Mouse (Mus musculus) mouse trophoblast stem cell (cell line): ENCODE results near the gene Dapk1.
"Not testable (repeated sequence)": the region's sequence is repeated elsewhere in the genome, so short reads cannot be mapped to it uniquely, and the experiment has no call there.

Experiments
- in situ Hi-C, 2 experiments: fragments of 300-500 bp; cut with MseI, MboI; formaldehyde crosslinking; loops; 2 replicates in 1 of 2; 3 replicates in 1 of 2; pipeline ENCODE4 v1.15.1; 2025

Dapk1 gene

GRCm38 (mm10) chr13:60601436-60602415, at the start of gene Dapk1:
Dapk1 (plus strand) TSS chr13:60601947.
- in situ Hi-C loops = loop anchor here in 1 of 2 experiments (10.0 kb wide), 1 partner anchor 143 kb away; no protein-coding TSS in a partner anchor

DNA sequence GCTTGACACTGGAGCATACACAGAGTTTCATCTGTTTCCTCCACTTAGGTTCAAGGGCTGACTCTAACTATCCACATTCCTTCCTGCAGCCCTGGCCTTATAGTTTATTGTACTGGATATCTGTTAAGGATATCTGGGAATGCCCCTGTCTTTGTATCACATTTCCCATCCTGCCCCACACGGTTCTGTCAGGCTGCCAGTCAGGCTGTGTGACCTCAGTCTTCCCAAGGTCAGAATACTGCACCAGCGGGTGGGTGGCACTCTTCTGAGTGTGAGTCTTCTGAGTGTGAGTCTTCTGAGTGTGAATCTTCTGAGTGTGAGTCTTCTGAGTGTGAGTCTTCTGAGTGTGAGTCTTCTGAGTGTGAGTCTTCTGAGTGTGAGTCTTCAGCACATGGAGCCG, 48.4 kb upstream of the Dapk1 start:
- in situ Hi-C loops = no loop called here

DNA sequence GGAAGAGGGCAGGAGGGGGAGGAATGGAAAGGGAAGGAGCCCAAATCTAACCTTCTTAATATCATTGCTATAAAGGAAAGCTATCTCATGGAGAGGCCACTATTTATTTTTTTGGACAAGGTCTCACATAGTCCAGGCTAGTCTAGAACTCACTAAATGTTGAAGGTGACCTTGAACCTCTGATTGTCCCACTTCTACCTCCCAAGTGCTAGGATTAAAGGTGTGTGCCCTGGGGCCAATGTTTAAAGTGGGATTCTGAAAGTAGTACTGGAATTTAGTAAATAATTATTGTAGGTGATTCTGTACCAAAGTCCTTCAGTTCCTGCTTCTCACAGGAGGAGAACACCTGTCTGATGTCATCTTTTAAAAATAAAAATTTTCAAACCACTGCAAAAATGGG, 45.3 kb upstream of the Dapk1 start:
- in situ Hi-C loops = no loop called here

- in situ Hi-C loops = no loop called here
Measured at GRCm38 (mm10) chr13:60556911-60557310, 44.8 kb upstream of the Dapk1 start.

- in situ Hi-C loops = no loop called here
Measured at GRCm38 (mm10) chr13:60564303-60564702, 37.4 kb upstream of the Dapk1 start.

GRCm38 (mm10) chr13:60568934-60569548, 32.7 kb upstream of the Dapk1 start:
- in situ Hi-C loops = no loop called here

GRCm38 (mm10) chr13:60569549-60569941, 32.2 kb upstream of the Dapk1 start:
- in situ Hi-C loops = no loop called here

DNA sequence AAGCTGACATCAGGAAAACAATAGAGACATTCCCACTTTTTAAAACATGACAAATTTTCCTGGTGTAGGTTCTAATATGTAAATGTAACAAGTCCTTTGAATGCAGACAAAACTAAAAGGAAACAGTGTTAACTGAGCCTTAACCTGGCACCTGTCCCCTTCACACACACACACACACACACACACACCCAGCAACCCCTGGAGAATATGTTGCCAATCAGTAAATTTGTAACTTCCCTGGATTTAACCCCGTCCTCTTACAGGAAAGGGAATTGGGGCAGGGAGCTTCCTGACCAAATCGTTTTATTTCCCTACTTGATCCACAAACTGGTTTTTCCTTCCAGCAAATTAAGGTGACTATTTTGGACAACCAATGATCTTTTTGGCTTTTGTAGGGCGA, 28.2 kb upstream of the Dapk1 start:
- in situ Hi-C loops = no loop called here

DNA sequence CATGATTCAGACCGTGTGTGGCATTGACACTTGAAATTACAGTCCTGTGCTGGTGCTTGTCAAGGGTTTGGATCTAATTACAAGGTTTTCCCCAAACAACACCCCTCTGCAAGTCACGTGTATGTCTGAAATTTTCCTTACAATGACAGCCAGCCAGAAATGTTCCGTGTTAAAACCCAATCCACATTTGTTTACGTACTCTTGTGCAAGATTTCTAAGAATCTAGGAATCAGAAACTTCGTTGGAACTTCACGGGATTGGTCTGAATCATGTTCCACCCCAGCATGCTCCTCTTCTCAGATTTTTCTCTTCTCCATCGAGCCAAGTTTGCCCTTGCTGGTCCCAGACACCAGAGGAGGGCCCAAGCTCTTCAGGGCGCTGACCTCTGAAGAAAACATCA, 27.8 kb upstream of the Dapk1 start:
- in situ Hi-C loops = no loop called here

DNA sequence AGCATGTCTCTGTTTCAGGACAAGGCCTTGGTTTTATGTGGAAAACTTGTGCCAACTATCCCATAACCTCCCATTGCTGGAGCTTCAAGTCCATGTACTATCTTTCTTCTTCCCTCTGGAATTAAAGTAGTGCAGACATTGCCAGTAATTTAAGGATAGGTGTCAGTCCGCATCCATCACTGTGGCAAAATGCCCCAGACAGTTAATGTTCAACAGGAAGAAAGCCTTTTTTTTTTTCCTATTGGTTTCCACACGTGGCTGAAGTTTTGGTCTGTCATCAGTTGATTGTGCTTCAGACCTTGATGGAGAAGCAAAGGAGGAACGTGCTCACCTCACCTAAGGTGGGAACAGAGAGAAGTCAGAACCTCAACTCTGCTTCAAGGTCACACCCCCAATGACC, 23.2 kb upstream of the Dapk1 start:
- in situ Hi-C loops = no loop called here

GRCm38 (mm10) chr13:60594866-60595265, 6.9 kb upstream of the Dapk1 start:
- in situ Hi-C loops = no loop called here

DNA sequence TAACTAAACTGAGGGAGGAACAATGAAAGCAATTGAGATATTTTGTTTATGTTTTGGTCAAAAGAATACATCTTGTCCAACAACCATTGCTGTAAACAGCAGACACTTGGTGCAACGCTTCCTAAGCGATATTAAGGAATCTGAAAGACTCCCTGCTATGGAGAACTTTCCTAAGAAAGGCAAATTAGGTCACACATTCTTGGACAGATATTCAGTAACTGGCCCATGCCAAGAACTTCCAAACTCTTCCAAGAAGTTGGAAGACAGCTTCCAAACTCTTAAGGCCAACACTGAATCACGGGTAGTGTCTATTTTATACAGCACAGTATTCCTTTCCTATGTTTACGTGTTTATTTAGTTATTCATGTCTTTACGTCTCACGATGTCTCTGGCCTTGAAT, 6.2 kb upstream of the Dapk1 start:
- in situ Hi-C loops = no loop called here

GRCm38 (mm10) chr13:60602416-60603251, 887 bp downstream of the Dapk1 start:
- in situ Hi-C loops = loop anchor here in 1 of 2 experiments (10.0 kb wide), 1 partner anchor 142 kb away; no protein-coding TSS in a partner anchor

DNA sequence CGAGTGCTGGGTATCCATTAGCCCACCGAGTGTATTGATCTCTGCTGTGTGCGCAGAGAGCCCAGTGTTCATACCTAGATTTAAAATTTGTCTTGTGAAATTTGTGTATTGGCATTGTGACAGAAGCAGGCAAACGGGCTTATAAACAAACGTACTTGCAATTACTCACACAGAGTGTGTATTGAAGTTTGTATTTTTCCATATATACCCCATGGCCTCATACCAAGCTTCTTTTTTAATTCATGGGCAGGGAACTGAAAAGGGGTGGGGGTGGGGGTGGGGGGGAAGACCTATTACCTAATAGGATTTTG, 1.5 kb downstream of the Dapk1 start:
- in situ Hi-C loops = loop anchor here in 1 of 2 experiments (10.0 kb wide), 1 partner anchor 142 kb away; no protein-coding TSS in a partner anchor

DNA sequence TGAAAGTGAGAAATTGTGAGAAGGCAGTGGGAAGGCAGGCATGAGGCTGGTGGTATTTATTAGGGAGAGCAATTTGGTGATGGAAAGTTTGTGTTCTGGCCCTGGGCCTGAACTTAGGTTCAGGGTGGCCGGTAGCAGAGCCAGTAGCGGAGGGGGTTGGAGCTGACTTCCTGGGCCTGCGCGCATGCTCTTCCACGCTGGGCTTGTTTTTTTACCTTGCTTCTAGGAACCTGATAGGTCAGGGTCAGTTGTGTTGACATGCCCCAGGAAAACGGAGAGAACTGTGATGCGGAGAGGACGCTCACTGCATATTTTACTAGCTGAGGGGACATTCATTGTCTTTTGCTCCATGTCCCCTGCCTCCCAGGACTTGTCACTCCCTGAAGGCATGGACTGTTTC, 5.7 kb downstream of the Dapk1 start:
- in situ Hi-C loops = loop anchor here in 1 of 2 experiments (10.0 kb wide), 1 partner anchor 137 kb away; no protein-coding TSS in a partner anchor

DNA sequence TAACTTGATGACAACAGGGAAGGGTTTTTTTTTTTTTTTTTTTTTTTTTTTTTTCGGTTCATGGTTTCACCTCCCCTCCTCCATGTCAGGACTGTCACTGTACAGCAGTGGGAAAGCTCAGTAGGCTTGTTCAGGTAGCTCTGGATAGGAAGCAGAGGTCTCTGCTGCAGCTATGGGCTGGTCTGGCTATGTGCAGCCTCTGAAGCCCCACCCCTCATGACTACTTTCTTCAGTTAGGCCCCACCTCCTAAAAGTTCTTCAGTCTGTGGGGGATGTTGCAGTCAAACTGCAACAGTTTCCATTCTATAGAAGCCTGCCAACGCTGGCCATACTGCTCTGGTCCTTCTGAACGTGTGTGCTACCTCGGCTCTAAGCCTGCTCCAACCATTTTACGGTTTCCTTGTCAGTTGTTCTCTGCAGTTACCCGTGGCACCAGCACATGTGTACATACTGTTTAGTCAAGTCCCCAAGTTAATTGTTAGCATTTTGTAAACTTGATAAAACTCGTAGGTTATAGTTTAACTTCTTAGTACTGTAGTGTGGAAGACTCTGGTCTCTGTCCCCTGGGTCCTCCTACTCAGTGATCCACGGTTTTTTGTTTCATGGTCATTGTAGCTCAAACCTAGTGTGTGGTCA, 6.8 kb downstream of the Dapk1 start:
- in situ Hi-C loops = loop anchor here in 1 of 2 experiments (10.0 kb wide), 1 partner anchor 136 kb away; no protein-coding TSS in a partner anchor

DNA sequence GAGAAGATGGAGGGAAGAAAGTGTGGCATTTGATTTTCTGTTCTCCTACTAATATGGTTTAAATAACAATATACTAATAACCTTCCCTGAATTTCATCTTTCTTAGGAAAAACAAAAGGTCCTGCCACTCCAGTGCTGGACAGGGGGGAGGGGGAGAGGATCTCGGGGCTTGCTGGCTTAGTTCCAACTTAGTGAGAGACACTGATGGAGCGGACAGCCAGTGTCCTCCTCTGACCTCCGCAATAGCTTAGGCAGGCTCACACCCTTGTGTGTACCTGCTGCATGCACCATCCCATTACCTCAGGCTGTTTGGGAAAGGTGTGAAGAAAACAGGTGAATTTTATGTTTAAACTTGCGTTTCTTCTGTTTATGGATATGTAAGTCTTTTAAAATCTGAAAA, 7.5 kb downstream of the Dapk1 start:
- in situ Hi-C loops = loop anchor here in 1 of 2 experiments (10.0 kb wide), 1 partner anchor 136 kb away; no protein-coding TSS in a partner anchor

DNA sequence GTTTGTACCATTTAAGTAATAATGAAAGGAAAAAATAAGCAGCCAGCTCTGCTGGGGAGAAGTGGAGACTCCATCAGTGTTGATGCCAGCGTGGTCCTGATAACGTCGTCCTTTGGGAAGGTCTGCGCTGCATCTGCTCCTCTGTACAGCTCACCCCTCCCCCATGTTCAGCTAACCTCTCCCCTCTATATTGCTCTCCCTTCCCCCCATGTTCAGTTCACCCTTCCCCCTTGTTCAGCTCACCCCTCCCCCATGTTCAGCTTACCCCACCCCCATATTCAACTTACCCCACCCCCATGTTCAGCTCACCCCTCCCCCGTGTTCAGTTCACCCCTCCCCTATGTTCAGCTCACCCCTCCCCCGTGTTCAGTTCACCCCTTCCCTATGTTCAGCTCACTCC, 8.8 kb downstream of the Dapk1 start:
- in situ Hi-C loops = no loop called here

GRCm38 (mm10) chr13:60610971-60611370, 9.2 kb downstream of the Dapk1 start:
- in situ Hi-C loops = not testable (repeated sequence)

- in situ Hi-C loops = no loop called here
Measured at GRCm38 (mm10) chr13:60612160-60612559, 10.4 kb downstream of the Dapk1 start.

GRCm38 (mm10) chr13:60614154-60614553, 12.4 kb downstream of the Dapk1 start:
- in situ Hi-C loops = no loop called here
